Mouse (Mus musculus): ENCODE measurements at regions not wholly inside any gene's neighbourhood (a gene's known extent, or its start where the extent isn't known, plus 50 kb on each side); places are given as distances from the start of the nearest gene placed in this dataset.

DNA sequence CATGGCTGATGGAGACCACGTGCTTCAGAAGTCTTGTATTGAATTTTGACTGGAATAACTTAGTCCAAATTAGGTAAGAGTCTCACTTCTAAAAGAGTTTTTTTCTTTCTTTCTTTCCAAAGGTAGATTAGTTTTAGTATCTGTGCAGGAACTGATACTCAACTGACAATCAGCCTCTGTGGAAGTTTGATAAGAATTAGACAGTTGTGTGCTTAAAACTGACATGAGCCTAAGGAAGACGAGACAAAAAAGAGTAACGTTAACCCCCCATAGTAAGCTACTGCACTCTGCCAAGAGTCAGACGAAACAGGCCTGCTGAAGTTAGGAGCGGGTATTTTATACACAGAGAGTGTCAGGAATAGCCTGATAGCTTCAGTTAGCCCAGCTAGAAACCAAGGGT lies 317.3 kb downstream of the Vrk1 start:
- no peak for TF ChIP-seq MAFK (IDR thresholded peaks at IDR 0.05; ENCODE audit: insufficient read depth, low read depth, low read length)
- TF ChIP-seq HCFC1 (IDR thresholded peaks at IDR 0.05; ENCODE audit: borderline replicate concordance, insufficient read depth, low read length), result no peak

Measured in ES-E14 (cell line).